Mouse (Mus musculus) retina, postnatal 1 day (tissue): ENCODE results near the gene Acoxl.

Source experiments
- DNase-seq: peaks from one replicate; pipeline ENCODE4 v3.0.0-alpha.2; 2012

Acoxl gene

GRCm38 (mm10) chr2:128123921-128124683 is 285.4 kb downstream of the Acoxl start:
- peak; percentile 42 for DNase-seq

GRCm38 (mm10) chr2:128124693-128125092 is 286.0 kb downstream of the Acoxl start:
- DNase-seq: peak; percentile 17

GRCm38 (mm10) chr2:128125635-128126470 is 287.2 kb downstream of the Acoxl start, which contains the start of gene Bcl2l11:
Gene Bcl2l11, plus strand, starts transcription at chr2:128126038.
- peak; percentile 98 for DNase-seq

GRCm38 (mm10) chr2:128126591-128127051 is 287.9 kb downstream of the Acoxl start:
- DNase-seq: no peak

- DNase-seq: peak; percentile 98
Measured at GRCm38 (mm10) chr2:128127121-128127671, 288.5 kb downstream of the Acoxl start.

- DNase-seq: peak; percentile 86
Measured at GRCm38 (mm10) chr2:128127691-128128292, 289.1 kb downstream of the Acoxl start.

GRCm38 (mm10) chr2:128128532-128128931 is 289.9 kb downstream of the Acoxl start:
- no peak for DNase-seq

GRCm38 (mm10) chr2:128131503-128131902 is 292.8 kb downstream of the Acoxl start:
- no peak for DNase-seq

GRCm38 (mm10) chr2:128132635-128133034 is 294.0 kb downstream of the Acoxl start:
- no peak for DNase-seq

GRCm38 (mm10) chr2:128133865-128134264 is 295.2 kb downstream of the Acoxl start:
- no peak for DNase-seq

GRCm38 (mm10) chr2:128134474-128134873 is 295.8 kb downstream of the Acoxl start:
- DNase-seq: no peak

- DNase-seq: no peak
Measured at GRCm38 (mm10) chr2:128134948-128135347, 296.3 kb downstream of the Acoxl start.

- no peak for DNase-seq
Measured at GRCm38 (mm10) chr2:128136769-128137433, 298.2 kb downstream of the Acoxl start.

- no peak for DNase-seq
Measured at GRCm38 (mm10) chr2:128137480-128138276, 299.0 kb downstream of the Acoxl start.

- peak; percentile 45 for DNase-seq
Measured at GRCm38 (mm10) chr2:128138924-128139323, 300.2 kb downstream of the Acoxl start.

- peak; percentile 75 for DNase-seq
Measured at GRCm38 (mm10) chr2:128139781-128140180, 301.1 kb downstream of the Acoxl start.

GRCm38 (mm10) chr2:128140183-128140582 is 301.5 kb downstream of the Acoxl start:
- no peak for DNase-seq

GRCm38 (mm10) chr2:128143992-128144391 is 305.3 kb downstream of the Acoxl start:
- DNase-seq: no peak

GRCm38 (mm10) chr2:128145433-128145832 is 306.8 kb downstream of the Acoxl start:
- no peak for DNase-seq

- no peak for DNase-seq
Measured at GRCm38 (mm10) chr2:128149596-128149995, 310.9 kb downstream of the Acoxl start.

- DNase-seq: peak; percentile 44
Measured at GRCm38 (mm10) chr2:128152211-128152610, 313.5 kb downstream of the Acoxl start.
